10 mouse cellular contexts compared by ENCODE assay signal in genomic region chr2:149422564-149422963, GRCm38 (mm10). TPM values are rescaled to one million over a fixed set of nuclear protein-coding genes. Genes with fewer than 3 reads are reported as not detected.
DNase-seq lines count a peak whose midpoint lies in the region; ATAC-seq and TF ChIP-seq lines count a peak whose summit lies in the region.
"Had no signal": no experiment of that assay in that cellular context is flagged by ENCODE, and none has a peak within 500 bp of the region (broad histone marks: within the 10 kb centered on the region; RNA-seq: fewer than 3 reads in every experiment).

No protein-coding gene starts in this region.

- peak; percentile 72 for ATAC-seq in midbrain, embryonic 13.5 days
- ATAC-seq in monocyte, adult 5-6 weeks (replicated peaks; ENCODE audit: insufficient number of reproducible peaks, low FRiP score, low TSS enrichment, poor library complexity, severe bottlenecking) = no peak

- no peak overlapping the region for H3K4me3 ChIP-seq in heart, adult 2 months
- H3K4me3 ChIP-seq in heart, embryonic 10.5 days = no peak overlapping the region
- H3K4me3 ChIP-seq in midbrain, embryonic 13.5 days (replicated peaks) = no peak overlapping the region
- H3K4me3 ChIP-seq in gastrocnemius, adult 2 months = no peak overlapping the region
- H3K4me3 ChIP-seq: heart, embryonic 15.5 days; megakaryocyte, embryonic 14.5 days had no signal

- peak; percentile 49 for TF ChIP-seq CTCF in heart, adult 2 months (IDR thresholded peaks at IDR 0.05)
- TF ChIP-seq CTCF in gastrocnemius, adult 2 months (IDR thresholded peaks at IDR 0.05) = no peak

- H3K36me3 ChIP-seq in heart, adult 2 months (ENCODE audit: control insufficient read depth, insufficient read depth, low read length) = no peaks in the 10 kb centered on the region
- H3K36me3 ChIP-seq in heart, embryonic 10.5 days = no peaks in the 10 kb centered on the region
- no peaks in the 10 kb centered on the region for H3K36me3 ChIP-seq in midbrain, embryonic 13.5 days
- H3K36me3 ChIP-seq: heart, embryonic 15.5 days had no signal

- no peak for TF ChIP-seq EP300 in heart, adult 2 months (IDR thresholded peaks at IDR 0.05; ENCODE audit: insufficient read depth, low read depth, low read length)

- TF ChIP-seq POLR2A in heart, adult 2 months (IDR thresholded peaks at IDR 0.05; ENCODE audit: insufficient read depth, low read depth, low read length) = no peak

- H3K79me2 ChIP-seq in heart, adult 2 months (replicated peaks; ENCODE audit: control insufficient read depth, insufficient read depth, low read length) = no peaks in the 10 kb centered on the region

- H3K4me2 ChIP-seq in midbrain, embryonic 13.5 days (replicated peaks) = no peak overlapping the region
- H3K4me2 ChIP-seq: heart, embryonic 15.5 days had no signal

- intact Hi-C loops in heart, adult 2 months (cut with DNase I) = loop anchor here (2.0 kb wide), 1 partner anchor 672 kb away; no protein-coding TSS in a partner anchor
- intact Hi-C loops in gastrocnemius, adult 2 months (cut with DNase I) = no loop called here

- H3K27me3 ChIP-seq in heart, adult 2 months (ENCODE audit: control insufficient read depth, insufficient read depth, low read length) = no peaks in the 10 kb centered on the region
- no peaks in the 10 kb centered on the region for H3K27me3 ChIP-seq in heart, embryonic 10.5 days (ENCODE audit: insufficient read depth, poor library complexity, severe bottlenecking)
- no peaks in the 10 kb centered on the region for H3K27me3 ChIP-seq in midbrain, embryonic 13.5 days
- H3K27me3 ChIP-seq: heart, embryonic 15.5 days; megakaryocyte, embryonic 14.5 days had no signal

- no peak for DNase-seq in heart, adult 2 months
- no peak for DNase-seq in heart, embryonic 10.5 days (ENCODE audit: low spot score)
- peak; percentile 53 for DNase-seq in adipocyte (ENCODE audit: low spot score)
- DNase-seq in embryo, embryonic 9.5 days (ENCODE audit: extremely low spot score) = peak; percentile 18
- DNase-seq in induced T-regulatory cell, adult 2 months (ENCODE audit: low read depth) = peak; percentile 33
- no peak for DNase-seq in gastrocnemius, adult 2 months

- H3K27ac ChIP-seq in heart, adult 2 months = no peak overlapping the region
- H3K27ac ChIP-seq in heart, embryonic 10.5 days = no peak overlapping the region
- no peak overlapping the region for H3K27ac ChIP-seq in midbrain, embryonic 13.5 days
- H3K27ac ChIP-seq in gastrocnemius, adult 2 months = no peak overlapping the region
- H3K27ac ChIP-seq: heart, embryonic 15.5 days had no signal

- no peaks in the 10 kb centered on the region for H3K9me3 ChIP-seq in heart, embryonic 10.5 days
- H3K9me3 ChIP-seq in midbrain, embryonic 13.5 days = no peaks in the 10 kb centered on the region
- H3K9me3 ChIP-seq: heart, embryonic 15.5 days; megakaryocyte, embryonic 14.5 days had no signal

- no peak overlapping the region for H3K9ac ChIP-seq in heart, adult 2 months (ENCODE audit: low read depth, low read length)
- no peak overlapping the region for H3K9ac ChIP-seq in midbrain, embryonic 13.5 days (replicated peaks)
- H3K9ac ChIP-seq: heart, embryonic 15.5 days had no signal

- 25% methylated on average over 3 of the region's 4 CpGs for WGBS in heart, adult 2 months
- 26% methylated on average over 3 of the region's 4 CpGs for WGBS in heart, embryonic 10.5 days
- WGBS in midbrain, embryonic 13.5 days = 30% methylated on average over 3 of the region's 4 CpGs

- H3K4me1 ChIP-seq in heart, adult 2 months (ENCODE audit: control insufficient read depth, insufficient read depth, low read length) = no peaks in the 10 kb centered on the region
- no peaks in the 10 kb centered on the region for H3K4me1 ChIP-seq in heart, embryonic 10.5 days
- H3K4me1 ChIP-seq in midbrain, embryonic 13.5 days (replicated peaks) = no peaks in the 10 kb centered on the region
- H3K4me1 ChIP-seq: heart, embryonic 15.5 days; megakaryocyte, embryonic 14.5 days had no signal

RNA-seq across cellular contexts. Expression of gene Cst10, which starts 17.7 kb away (rescaled TPM):
- not detected for total RNA-seq in heart, adult 2 months (2021)
- not detected in 2 replicates for polyA plus RNA-seq in heart, adult 2 months (2012; rRNA removed)
- not detected in 2 replicates for polyA plus RNA-seq in heart, embryonic 10.5 days (2016; fragmentation: Nextera tagmentation; extraction: Ambion mirVana)
- polyA plus RNA-seq in midbrain, embryonic 13.5 days (2015; fragmentation: Nextera tagmentation; extraction: Ambion mirVana) = not detected in 2 replicates
- not detected for total RNA-seq in gastrocnemius, adult 2 months (2021)
- not detected in 3 replicates for total RNA-seq in monocyte, adult 5-6 weeks (2017)
- polyA plus RNA-seq: heart, embryonic 15.5 days had no signal

Comparison
In these comparisons a context has a peak if more than half of its experiments do, and no peak if none do; other contexts are left out.
1. DNase-seq: peak in adipocyte (single experiment), embryo, embryonic 9.5 days (single experiment) and induced T-regulatory cell, adult 2 months (single experiment); none in heart, adult 2 months (0 of 2), heart, embryonic 10.5 days (single experiment) and gastrocnemius, adult 2 months (single experiment).